Mouse (Mus musculus) intestine, postnatal 0 days (tissue): ENCODE measurements around the gene Ppp1r13l. TPM values are rescaled to one million over a fixed set of nuclear protein-coding genes. Genes with fewer than 3 reads are reported as not detected.

ENCODE experiments used
- ATAC-seq: fragments of 200-750 bp; cut with Nextera tagmentation; 2 replicates; pipeline ENCODE4 v1.8.0; 2017; ENCODE audit warnings: mild to moderate bottlenecking, moderate TSS enrichment, moderate library complexity
- H3K27ac ChIP-seq: fragments of 300-500 bp; sonication (generic); 2 replicates; pipeline ENCODE4 v1.5.1; 2014; ENCODE audit warnings: mild to moderate bottlenecking, low read depth, low read length, moderate library complexity
- H3K27me3 ChIP-seq: fragments of 300-500 bp; sonication (generic); replicated peaks from 2 replicates; pipeline ENCODE4 v1.6.1; 2014; ENCODE audit warnings: low read length, mixed read lengths; ENCODE audit not compliant: control insufficient read depth, insufficient read depth
- H3K36me3 ChIP-seq: fragments of 300-500 bp; sonication (generic); 2 replicates; pipeline ENCODE4 v1.6.1; 2014; ENCODE audit warnings: mild to moderate bottlenecking, moderate library complexity; ENCODE audit not compliant: control insufficient read depth, insufficient read depth
- H3K4me1 ChIP-seq: fragments of 300-500 bp; sonication (generic); replicated peaks from 2 replicates; pipeline ENCODE4 v1.6.1; 2014; ENCODE audit warnings: antibody characterized with exemption, low read length, mixed read lengths; ENCODE audit not compliant: control insufficient read depth, insufficient read depth
- H3K4me2 ChIP-seq: fragments of 300-500 bp; sonication (generic); replicated peaks from 2 replicates; pipeline ENCODE4 v1.6.1; 2014; ENCODE audit warnings: low read depth, mild to moderate bottlenecking, moderate library complexity
- H3K4me3 ChIP-seq: fragments of 300-500 bp; sonication (generic); 2 replicates; pipeline ENCODE4 v1.5.1; 2014; ENCODE audit warnings: low read depth, low read length
- H3K9ac ChIP-seq: fragments of 300-500 bp; sonication (generic); 2 replicates; pipeline ENCODE4 v1.6.1; 2014; ENCODE audit warnings: mild to moderate bottlenecking, low read depth, low read length
- H3K9me3 ChIP-seq: fragments of 300-500 bp; sonication (generic); 2 replicates; pipeline ENCODE4 v1.6.1; 2016; ENCODE audit warnings: mixed run types; ENCODE audit not compliant: control insufficient read depth
- CTCF ChIP-seq: sonication (generic); IDR thresholded peaks from 2 replicates; pipeline ENCODE4 v1.5.1; 2016; ENCODE audit warnings: low read depth, mild to moderate bottlenecking, control low read depth, antibody characterized with exemption, moderate library complexity
- WGBS: fragments of 180-500 bp; shearing (Covaris S2); extraction: QIAGEN DNeasy Blood & Tissue Kit; methylation state at CpG from one replicate; pipeline ENCODE4 v1.1.7; 2014; 5-methylcytosine and 5-hydroxymethylcytosine counted together
- microRNA counts: library from miRNA; unstranded; fragments of <30 nt; microRNA quantifications from one replicate; lab custom pipeline; 2016
- microRNA-seq: library from miRNA; unstranded; fragments of <30 nt; microRNA quantifications from one replicate; pipeline ENCODE4, GENCODE M21; 2016
- polyA plus RNA-seq: library from polyadenylated mRNA; unstranded; fragments of >200 nt; fragmentation: Nextera tagmentation; extraction: Ambion mirVana; gene quantifications from 2 replicates; pipeline ENCODE4 v1.2.1, GENCODE M21; 2015

The Ppp1r13l gene
- polyA plus RNA-seq, 1 experiment from 2014 or later, result 1.4 TPM

DNA sequence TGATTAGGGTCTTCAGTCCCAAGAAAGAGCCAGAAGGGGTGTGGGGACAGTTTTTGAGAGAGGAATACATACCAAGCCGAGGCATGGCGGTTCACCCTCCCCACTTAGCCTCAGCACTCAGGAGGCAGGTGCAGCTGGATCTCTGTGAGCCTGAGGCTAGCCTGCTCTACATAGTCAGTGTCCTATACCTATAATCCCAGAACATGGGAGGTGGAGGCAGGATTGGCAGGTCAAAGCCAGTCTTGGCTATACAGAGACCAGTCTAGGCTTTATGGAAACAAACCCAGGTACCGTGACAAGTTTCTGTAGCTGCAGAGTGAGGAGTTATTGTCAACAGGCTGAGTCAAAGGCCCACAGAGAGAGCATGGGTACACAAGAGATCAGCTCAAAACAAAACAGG, 63.5 kb downstream of the Ppp1r13l start:
- no peak for ATAC-seq
- WGBS, result 87% methylated on average over 3 of the region's 3 CpGs

DNA sequence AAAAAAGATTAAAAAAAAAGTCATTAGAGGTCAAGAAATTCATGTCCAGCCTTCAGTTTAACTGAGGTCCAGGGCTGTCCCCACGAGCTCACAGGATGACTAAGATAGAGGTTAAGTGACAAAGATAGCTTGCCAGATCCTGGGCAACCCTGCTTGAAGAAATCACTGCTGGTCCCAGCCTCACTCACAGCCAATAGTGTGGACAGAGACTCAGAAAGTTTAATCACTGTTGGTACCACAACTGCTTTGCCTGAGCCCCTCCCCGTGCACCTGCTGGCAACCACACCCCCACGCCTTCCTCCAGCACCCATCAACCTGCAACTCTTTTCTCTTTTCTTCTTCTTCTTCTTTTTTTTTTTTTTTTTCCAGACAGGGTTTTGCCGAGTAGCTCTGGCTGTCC, 64.5 kb downstream of the Ppp1r13l start:
- peaks cover 10% of the 10 kb centered on the region; the same call in 1 of the 2 replicates for H3K27me3 ChIP-seq
- no peaks in the 10 kb centered on the region for H3K4me1 ChIP-seq
- no peak for ATAC-seq
- TF ChIP-seq CTCF, result no peak
- no peak overlapping the region for H3K27ac ChIP-seq
- H3K36me3 ChIP-seq, result peaks cover 38% of the 10 kb centered on the region
- 58% methylated on average over 4 of the region's 4 CpGs for WGBS
- no peak overlapping the region for H3K4me2 ChIP-seq
- H3K9ac ChIP-seq, result no peak overlapping the region
- H3K4me3 ChIP-seq, result no peak overlapping the region
- H3K9me3 ChIP-seq, result no peaks in the 10 kb centered on the region

More for the DNA sequence above, 63.5 kb downstream of the Ppp1r13l start:
- TF ChIP-seq CTCF, result no peak
- Histone ChIP-seq H3K4me1 (no peaks in the 10 kb centered on the region), H3K9ac (no peak overlapping the region), H3K9me3 (no peaks in the 10 kb centered on the region), H3K4me3 (no peak overlapping the region), H3K27me3 (peaks cover 15% of the 10 kb centered on the region; the same call in 1 of the 2 replicates), H3K27ac (no peak overlapping the region), H3K4me2 (no peak overlapping the region), H3K36me3 (peaks cover 29% of the 10 kb centered on the region)

GRCm38 (mm10) chr7:19426349-19426748, 66.8 kb downstream of the Ppp1r13l start:
- Histone ChIP-seq H3K36me3 (peaks cover 61% of the 10 kb centered on the region), H3K27ac (no peak overlapping the region), H3K9ac (no peak overlapping the region), H3K27me3 (0 out of 2 replicates have a peak, but pooled peaks cover under 1% of the 10 kb centered on the region), H3K4me1 (no peaks in the 10 kb centered on the region), H3K4me2 (no peak overlapping the region), H3K9me3 (no peaks in the 10 kb centered on the region), H3K4me3 (no peak overlapping the region)
- 87% methylated on average over 6 of the region's 6 CpGs for WGBS
- no peak for ATAC-seq
- TF ChIP-seq CTCF, result no peak

- Histone ChIP-seq H3K9me3 (no peaks in the 10 kb centered on the region), H3K4me1 (no peaks in the 10 kb centered on the region), H3K27me3 (no peaks in the 10 kb centered on the region), H3K27ac (no peak overlapping the region), H3K9ac (no peak overlapping the region), H3K4me2 (no peak overlapping the region), H3K4me3 (no peak overlapping the region), H3K36me3 (peaks cover 67% of the 10 kb centered on the region)
- 89% methylated on average over 6 of the region's 6 CpGs for WGBS
- no peak for TF ChIP-seq CTCF
- ATAC-seq, result no peak
Measured at GRCm38 (mm10) chr7:19426888-19427287, 67.3 kb downstream of the Ppp1r13l start.

MicroRNA genes within 50 kb of the gene (microRNA counts, 519-probe panel; counts per million panel counts)
- microRNA mmu-miR-343 (lab: Ali Mortazavi, UCI), result not detected

Small RNAs within 50 kb of the gene (microRNA-seq; reads per million reads assigned to microRNA genes)
- not detected for gene Mir343

Other genes starting within 250 kb of the Ppp1r13l start
- gene Gm4969, start 241.4 kb upstream of the Ppp1r13l start, polyA plus RNA-seq, result 0.38 and 0.39 TPM in 2 replicates
- gene Fbxo46, start 239.9 kb upstream of the Ppp1r13l start, polyA plus RNA-seq, result 4.8 and 5.1 TPM in 2 replicates
- 7.3 and 8.1 TPM in 2 replicates for gene Qpctl, start 210.5 kb upstream of the Ppp1r13l start, polyA plus RNA-seq
- gene Snrpd2, start 210.0 kb upstream of the Ppp1r13l start, polyA plus RNA-seq, result 66.3 and 69.6 TPM in 2 replicates
- 0.48 and 0.67 TPM in 2 replicates for gene Gipr, start 193.6 kb upstream of the Ppp1r13l start, polyA plus RNA-seq
- gene Eml2, start 183.3 kb upstream of the Ppp1r13l start, polyA plus RNA-seq, result 5.0 and 5.1 TPM in 2 replicates
- gene Gpr4, start 147.2 kb upstream of the Ppp1r13l start, polyA plus RNA-seq, result 1.3 and 1.6 TPM in 2 replicates
- 26.5 and 27.5 TPM in 2 replicates for gene Opa3, start 131.4 kb upstream of the Ppp1r13l start, polyA plus RNA-seq
- gene Vasp, start 87.9 kb upstream of the Ppp1r13l start, polyA plus RNA-seq, result 98.5 and 106 TPM in 2 replicates
- gene Ppm1n, start 79.7 kb upstream of the Ppp1r13l start, polyA plus RNA-seq, result 0.12 and 0.14 TPM in 2 replicates
- 7.1 and 9.3 TPM in 2 replicates for gene Rtn2, start 77.1 kb upstream of the Ppp1r13l start, polyA plus RNA-seq
- 0.12 and 0.54 TPM in 2 replicates for gene Fosb, start 49.7 kb upstream of the Ppp1r13l start, polyA plus RNA-seq
- gene Ercc1, start 15.0 kb upstream of the Ppp1r13l start, polyA plus RNA-seq, result 22.1 and 27.1 TPM in 2 replicates
- gene Cd3eap, start 266 bp upstream of the Ppp1r13l start, polyA plus RNA-seq, result 8.3 and 9.7 TPM in 2 replicates
- 6.2 and 8.7 TPM in 2 replicates for gene Ercc2, start 22.3 kb downstream of the Ppp1r13l start, polyA plus RNA-seq
- gene Klc3, start 44.4 kb downstream of the Ppp1r13l start, polyA plus RNA-seq, result 1.6 TPM in 2 replicates
- gene Ckm, start 45.0 kb downstream of the Ppp1r13l start, polyA plus RNA-seq, result 25.2 and 26.2 TPM in 2 replicates
- 4.2 and 4.7 TPM in 2 replicates for gene Mark4, start 99.1 kb downstream of the Ppp1r13l start, polyA plus RNA-seq
- gene Exoc3l2, start 103.6 kb downstream of the Ppp1r13l start, polyA plus RNA-seq, result 1.1 and 1.9 TPM in 2 replicates
- gene Bloc1s3, start 148.6 kb downstream of the Ppp1r13l start, polyA plus RNA-seq, result 3.4 TPM in 2 replicates
- gene Trappc6a, start 148.6 kb downstream of the Ppp1r13l start, polyA plus RNA-seq, result 108 and 118 TPM in 2 replicates
- gene Nkpd1, start 158.1 kb downstream of the Ppp1r13l start, polyA plus RNA-seq, result not detected in 2 replicates
- gene Ppp1r37, start 203.3 kb downstream of the Ppp1r13l start, polyA plus RNA-seq, result 13.9 and 15.0 TPM in 2 replicates
- gene Zfp296, start 217.5 kb downstream of the Ppp1r13l start, polyA plus RNA-seq, result 0.14 TPM in 1 of 2 replicates, not detected in the other
- 99.5 and 102 TPM in 2 replicates for gene Gemin7, start 217.8 kb downstream of the Ppp1r13l start, polyA plus RNA-seq
- 14.8 and 16.9 TPM in 2 replicates for gene Clasrp, start 244.7 kb downstream of the Ppp1r13l start, polyA plus RNA-seq